Mouse (Mus musculus): Measurements from ENCODE around the gene Tmem107. TPM values are rescaled to one million over a fixed set of nuclear protein-coding genes. Genes with fewer than 3 reads are reported as not detected.

Gene Tmem107
- total and polyA plus RNA-seq, 3 experiments = 22.6 to 31.3 (median 30.1) TPM

GRCm38 (mm10) chr11:69073065-69073888, 2.7 kb downstream of the Tmem107 start:
- DNase-seq (ENCODE audit: extremely low read depth) = peak; percentile 99
- dilution Hi-C loops (cut with MboI; ENCODE audit: extremely low pct_ligation_motif_present, extremely low pct_unique_long_range_greater_than_20kb, low sequenced_read_pairs) = no loop called here
- in situ Hi-C loops (cut with MboI; ENCODE audit: low pct_ligation_motif_present, low pct_unique_long_range_greater_than_20kb, low sequenced_read_pairs) = no loop called here
- Histone ChIP-seq H3K4me1 (ENCODE audit: control insufficient read depth in 1 of 2, insufficient read depth in 2 of 2) (peaks cover 16 to 55% of the 10 kb centered on the region in 2 experiments), H3K9me3 (replicated peaks; ENCODE audit: low read length) (no peaks in the 10 kb centered on the region), H3K9ac (ENCODE audit: insufficient read depth, low read depth) (peak overlapping the region; percentile 88), H3K79me2 (replicated peaks; ENCODE audit: control insufficient read depth, extremely low read depth, insufficient read depth, poor library complexity, severe bottlenecking) (no peaks in the 10 kb centered on the region), H3K36me3 (replicated peaks in 1 of 2; ENCODE audit: control insufficient read depth in 1 of 2, insufficient read depth in 1 of 2, low read length in 1 of 2) (no peaks in the 10 kb centered on the region), H3K4me2 (ENCODE audit: insufficient read depth, low read depth, poor library complexity, severe bottlenecking) (peak overlapping the region; percentile 85), H3K27ac (ENCODE audit: insufficient read depth, low read depth) (peak overlapping the region; percentile 59; the same call in 1 of the 2 replicates), H3K27me3 (replicated peaks) (peaks cover 2% of the 10 kb centered on the region), H3K4me3 (replicated peaks in 1 of 3; ENCODE audit: low read depth in 2 of 3, low read length in 2 of 3, poor library complexity in 1 of 3) (peak overlapping the region in 2 of 3 experiments; percentile 5 to 46)
- peak; percentile 76 for TF ChIP-seq ZNF384 (IDR thresholded peaks at IDR 0.05; ENCODE audit: low read depth, low read length)
- TF ChIP-seq SMC3 (IDR thresholded peaks at IDR 0.05; ENCODE audit: low read depth, low read length) = peak; percentile 28; the same call in 1 of the 2 replicates
- no peak for TF ChIP-seq UBTF (IDR thresholded peaks at IDR 0.05; ENCODE audit: low read depth, low read length)
- TF ChIP-seq MAFK (IDR thresholded peaks at IDR 0.05; ENCODE audit: insufficient replicate concordance, low read length) = peak; percentile 95
- TF ChIP-seq SIN3A (IDR thresholded peaks at IDR 0.05; ENCODE audit: low read length) = peak; percentile 99
- peak; percentile 91 for TF ChIP-seq MEF2A (IDR thresholded peaks at IDR 0.05; ENCODE audit: borderline replicate concordance, low read depth, low read length)
- TF ChIP-seq ZKSCAN1 (IDR thresholded peaks at IDR 0.05; ENCODE audit: borderline replicate concordance, low read depth, low read length) = no peak; the same call in 1 of the 2 replicates
- TF ChIP-seq E2F4 (IDR thresholded peaks at IDR 0.05; ENCODE audit: insufficient replicate concordance, low read depth, low read length) = peak; percentile 97
- TF ChIP-seq POLR2A (IDR thresholded peaks at IDR 0.05; ENCODE audit: low read depth, low read length) = peak; percentile 100
- TF ChIP-seq POLR2AphosphoS2 (IDR thresholded peaks at IDR 0.05; ENCODE audit: low read depth, low read length) = peak; percentile 100
- peak; percentile 97 for TF ChIP-seq JUND (conservative IDR thresholded peaks at IDR 0.05; ENCODE audit: low read depth, low read length)
- peak; percentile 62 for TF ChIP-seq USF2 (conservative IDR thresholded peaks at IDR 0.05; ENCODE audit: low read depth, low read length)
- peak; percentile 63 for TF ChIP-seq NRF1 (IDR thresholded peaks at IDR 0.05; ENCODE audit: low read depth, low read length)
- peak; percentile 12; the same call in 1 of the 2 replicates for TF ChIP-seq GABPA (IDR thresholded peaks at IDR 0.05; ENCODE audit: insufficient replicate concordance, low read depth, low read length)
- TF ChIP-seq CHD1 (IDR thresholded peaks at IDR 0.05; ENCODE audit: low read depth, low read length) = no peak
- peak; percentile 99 for TF ChIP-seq RCOR1 (conservative IDR thresholded peaks at IDR 0.05; ENCODE audit: low read depth, low read length)
- peak; percentile 64 for TF ChIP-seq EP300 (IDR thresholded peaks at IDR 0.05; ENCODE audit: low read length)
- TF ChIP-seq PAX5 (IDR thresholded peaks at IDR 0.05; ENCODE audit: low read length) = no peak
- peak; percentile 77 for TF ChIP-seq BHLHE40 (IDR thresholded peaks at IDR 0.05; ENCODE audit: low read depth, low read length)
- TF ChIP-seq MAX (IDR thresholded peaks at IDR 0.05; ENCODE audit: low read length) = peak; percentile 91
- TF ChIP-seq MXI1 (IDR thresholded peaks at IDR 0.05; ENCODE audit: low read depth, low read length) = peak; percentile 90
- TF ChIP-seq MAZ (IDR thresholded peaks at IDR 0.05; ENCODE audit: low read depth, low read length) = peak; percentile 97; the same call in 1 of the 2 replicates
- TF ChIP-seq JUN (IDR thresholded peaks at IDR 0.05; ENCODE audit: insufficient read depth, low read depth, low read length) = peak; percentile 91
- peak; percentile 96 for TF ChIP-seq TCF12 (IDR thresholded peaks at IDR 0.05; ENCODE audit: low read depth, low read length)
- TF ChIP-seq ZMIZ1 (IDR thresholded peaks at IDR 0.05; ENCODE audit: low read depth, low read length) = peak; percentile 100
- TF ChIP-seq KAT2A (IDR thresholded peaks at IDR 0.05; ENCODE audit: insufficient replicate concordance, low read length) = peak; percentile 75; the same call in 1 of the 2 replicates
- peak; percentile 86 for TF ChIP-seq IRF4 (IDR thresholded peaks at IDR 0.05; ENCODE audit: low read depth, low read length)
- TF ChIP-seq MYC (IDR thresholded peaks at IDR 0.05; ENCODE audit: low read depth, low read length) = peak; percentile 95
- no peak for TF ChIP-seq RAD21 (IDR thresholded peaks at IDR 0.05; ENCODE audit: low read depth, low read length)
- no peak for TF ChIP-seq USF1 (IDR thresholded peaks at IDR 0.05; ENCODE audit: low read depth, low read length)
- TF ChIP-seq CTCF (conservative IDR thresholded peaks at IDR 0.05 in 1 of 2, IDR thresholded peaks at IDR 0.05 in 1 of 2; ENCODE audit: low read depth in 2 of 2, low read length in 2 of 2) = no peak; a peak in 1 of 4 replicates
- peak; percentile 82 for TF ChIP-seq HCFC1 (IDR thresholded peaks at IDR 0.05; ENCODE audit: low read depth, low read length)
- TF ChIP-seq ZC3H11A (IDR thresholded peaks at IDR 0.05; ENCODE audit: low read depth, low read length) = no peak; the same call in 1 of the 2 replicates
- peak; percentile 100 for TF ChIP-seq NELFE (IDR thresholded peaks at IDR 0.05; ENCODE audit: low read depth, low read length)
- TF ChIP-seq TBP (conservative IDR thresholded peaks at IDR 0.05; ENCODE audit: low read depth, low read length) = peak; percentile 100
- TF ChIP-seq ETS1 (conservative IDR thresholded peaks at IDR 0.05; ENCODE audit: low read depth, low read length) = peak; percentile 99
- TF ChIP-seq ELF1 (IDR thresholded peaks at IDR 0.05; ENCODE audit: low read depth, low read length) = peak; percentile 88
- peak; percentile 89 for TF ChIP-seq CHD2 (IDR thresholded peaks at IDR 0.05; ENCODE audit: low read length)
